Mouse (Mus musculus) CH12.LX (cell line): ENCODE data around the gene Rfc1.

Experiments
- CTCF ChIP-seq, 2 experiments: IDR thresholded peaks in 1 of 2; conservative IDR thresholded peaks in 1 of 2; 2 replicates each; pipeline ENCODE4 v1.5.1; 2011 to 2012; ENCODE audit warnings: low read depth in 2 of 2, low read length in 2 of 2, improper control_type of control experiment in 1 of 2, inconsistent platforms in 1 of 2, mild to moderate bottlenecking in 1 of 2, moderate library complexity in 1 of 2
- E2F4 ChIP-seq: IDR thresholded peaks from 2 replicates; pipeline ENCODE4 v1.6.1; 2011; ENCODE audit warnings: low read depth, low read length, improper control_type of control experiment; ENCODE audit not compliant: insufficient replicate concordance
- EP300 ChIP-seq: IDR thresholded peaks from 2 replicates; pipeline ENCODE4 v1.6.1; 2011; ENCODE audit warnings: low read length, improper control_type of control experiment
- POLR2A ChIP-seq: IDR thresholded peaks from 2 replicates; pipeline ENCODE4 v1.6.1; 2011; ENCODE audit warnings: low read depth, mild to moderate bottlenecking, improper control_type of control experiment, low read length
- ZNF384 ChIP-seq: IDR thresholded peaks from 2 replicates; pipeline ENCODE4 v1.6.1; 2012; ENCODE audit warnings: low read depth, low read length, improper control_type of control experiment, inconsistent platforms

- TF ChIP-seq POLR2A: peak; percentile 47
- no peak for TF ChIP-seq ZNF384
- no peak for TF ChIP-seq E2F4
- no peak for TF ChIP-seq CTCF (conservative IDR thresholded peaks at IDR 0.05 in 1 of 2, IDR thresholded peaks at IDR 0.05 in 1 of 2; ENCODE audit: low read depth in 2 of 2, low read length in 2 of 2)
- TF ChIP-seq EP300: no peak
These were observed 41.8 kb downstream of the Rfc1 start for GRCm38 (mm10) chr5:65293627-65294026.
